Mouse (Mus musculus) urinary bladder, postnatal 10 days (tissue): ENCODE results near the gene Akap11.
A peak's percentile ranks its signal among the peaks of the same experiment; 100 is the strongest.
"Not testable (repeated sequence)": the region's sequence is repeated elsewhere in the genome, so short reads cannot be mapped to it uniquely, and the experiment has no call there.

Source experiments
- DNase-seq: peaks from one replicate; pipeline ENCODE4 v3.0.0; 2022; ENCODE audit warnings: low spot score

Akap11 gene

DNA sequence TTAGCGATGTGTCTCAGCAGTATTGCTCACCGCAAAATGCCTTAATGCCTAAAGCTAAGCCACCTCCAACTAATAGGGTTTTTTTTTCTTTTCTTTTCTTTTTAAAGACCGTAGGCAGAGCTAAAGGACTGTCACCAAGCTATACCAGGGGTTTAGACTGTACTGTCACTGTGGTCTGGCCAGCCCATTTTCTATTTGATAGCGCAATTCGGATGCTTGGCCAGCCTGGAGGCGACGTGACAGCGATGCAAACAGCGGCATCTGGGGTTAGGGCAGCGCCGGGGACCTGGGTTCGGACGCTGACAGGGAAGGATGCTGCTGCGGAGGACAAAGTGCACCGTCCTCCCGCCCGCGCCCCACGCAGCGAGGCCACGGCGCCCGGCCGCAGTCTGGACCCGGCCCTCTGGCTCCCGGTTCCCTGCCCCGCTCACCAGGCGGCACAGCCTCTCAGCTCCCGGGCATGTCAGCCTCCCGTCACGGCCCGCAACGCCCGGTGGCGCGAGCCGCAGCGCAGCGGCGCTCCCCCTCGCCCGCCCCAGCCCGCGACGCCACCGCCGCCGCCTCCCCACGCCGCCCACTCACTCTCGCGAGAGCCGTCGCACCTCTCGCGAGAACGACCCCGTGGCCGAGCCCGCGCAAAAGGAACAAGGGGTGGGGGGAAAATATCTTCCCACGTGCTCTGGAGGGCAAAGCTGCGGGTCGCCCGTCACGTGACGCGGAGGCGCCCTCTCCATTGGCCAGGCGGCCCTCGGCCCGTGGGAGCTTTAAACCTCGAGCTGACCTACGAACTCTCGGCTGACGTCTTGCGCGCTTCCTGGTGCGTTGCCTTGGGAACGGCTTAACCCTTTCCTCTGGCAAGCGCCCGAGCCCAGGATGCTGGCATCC, at the start of gene Akap11:
Akap11 (minus strand) TSS at position 528 of the 885 bp plus-strand sequence.
- peak; percentile 70 for DNase-seq

GRCm38 (mm10) chr14:78584222-78584621, 47.6 kb upstream of the Akap11 start:
- DNase-seq: no peak

- no peak for DNase-seq
These were observed 46.6 kb upstream of the Akap11 start for GRCm38 (mm10) chr14:78583168-78583567.

DNA sequence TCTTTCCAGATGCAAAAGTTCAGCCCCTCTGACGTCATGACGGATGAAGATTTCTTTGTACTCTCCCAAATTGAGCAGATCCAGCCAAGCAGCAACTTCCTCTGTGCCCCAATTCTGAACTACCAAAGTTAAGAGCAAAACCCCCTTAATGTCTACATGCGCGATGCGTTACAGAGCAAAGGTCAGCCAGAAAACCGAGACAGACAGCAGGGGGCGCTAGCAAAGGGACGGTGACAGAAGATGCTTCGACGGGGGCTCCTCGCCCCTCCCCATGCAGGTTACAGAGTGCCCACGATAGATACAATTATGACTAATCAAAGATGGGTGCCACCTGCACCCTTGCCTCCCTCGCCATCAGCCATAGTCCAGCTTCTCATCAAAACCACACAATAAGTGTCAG, 39.3 kb upstream of the Akap11 start:
- DNase-seq: no peak

- DNase-seq: no peak
These were observed 31.8 kb upstream of the Akap11 start for GRCm38 (mm10) chr14:78568410-78568809.

DNA sequence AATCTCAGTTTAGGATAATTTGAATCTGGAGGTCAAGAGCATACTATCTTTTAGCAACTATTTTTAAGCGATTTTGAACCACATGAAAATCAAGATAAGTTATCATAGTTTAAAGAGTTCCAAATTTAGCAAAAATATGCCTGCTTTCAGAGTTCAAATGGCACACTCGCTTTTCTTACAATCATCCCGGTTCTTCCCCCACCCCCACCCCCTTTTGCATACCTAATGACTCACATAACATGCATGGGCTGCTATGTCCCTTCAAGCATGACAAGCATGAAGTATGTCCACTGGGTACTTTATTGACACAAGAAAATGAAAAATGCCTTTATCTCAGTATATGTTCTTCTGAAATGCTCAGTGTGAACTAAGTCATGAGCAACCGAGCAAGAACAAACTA, 29.8 kb upstream of the Akap11 start:
- no peak for DNase-seq

DNA sequence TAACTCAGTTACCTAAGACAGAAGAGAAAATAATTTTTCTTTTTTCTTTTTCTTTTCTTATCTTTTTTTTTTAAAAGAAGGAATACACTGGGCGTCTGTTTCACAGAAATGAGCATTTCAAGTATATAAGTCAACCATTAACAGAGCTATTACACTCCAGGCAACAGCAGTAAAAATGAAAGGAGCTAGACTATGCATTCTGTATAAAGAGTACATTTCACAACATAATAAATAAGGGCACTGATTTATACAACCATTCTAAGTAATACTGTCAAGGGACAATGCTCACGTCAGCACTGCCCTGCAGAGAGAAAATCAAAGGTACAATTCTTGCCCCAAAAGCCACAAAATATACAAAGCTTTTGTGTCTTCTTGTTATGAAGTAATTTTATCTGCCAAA, 27.7 kb upstream of the Akap11 start:
- DNase-seq: no peak

DNA sequence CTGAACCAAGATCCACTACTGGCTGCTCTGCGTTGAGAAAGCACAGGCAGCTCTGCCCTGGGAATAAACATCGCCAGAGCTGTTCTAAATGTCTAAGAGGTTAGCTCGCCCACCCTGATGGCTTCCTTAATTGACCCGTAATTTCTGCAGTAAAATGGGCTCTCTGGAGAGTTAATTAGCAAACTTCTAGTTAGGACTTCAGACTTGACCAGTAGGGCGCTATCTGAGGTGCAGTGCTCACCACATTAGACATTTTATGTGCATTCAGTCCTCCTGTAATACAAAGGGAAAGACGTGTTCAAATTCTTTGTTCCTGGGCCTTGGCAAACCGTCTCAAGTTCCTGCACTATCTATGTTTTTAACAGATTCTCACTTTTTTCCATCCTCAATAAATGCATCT, 26.6 kb upstream of the Akap11 start:
- DNase-seq: no peak

GRCm38 (mm10) chr14:78562121-78562520, 25.5 kb upstream of the Akap11 start:
- no peak for DNase-seq

GRCm38 (mm10) chr14:78559042-78559441, 22.4 kb upstream of the Akap11 start:
- no peak for DNase-seq

- DNase-seq: not testable (repeated sequence)
These were observed 18.2 kb upstream of the Akap11 start for GRCm38 (mm10) chr14:78554830-78555229.

- no peak for DNase-seq
These were observed 17.1 kb upstream of the Akap11 start for GRCm38 (mm10) chr14:78553661-78554060.

- DNase-seq: no peak
These were observed 12.2 kb upstream of the Akap11 start for GRCm38 (mm10) chr14:78548807-78549206.

- no peak for DNase-seq
These were observed 4.7 kb upstream of the Akap11 start for GRCm38 (mm10) chr14:78541319-78541718.

GRCm38 (mm10) chr14:78539821-78540220, 3.2 kb upstream of the Akap11 start:
- DNase-seq: no peak

DNA sequence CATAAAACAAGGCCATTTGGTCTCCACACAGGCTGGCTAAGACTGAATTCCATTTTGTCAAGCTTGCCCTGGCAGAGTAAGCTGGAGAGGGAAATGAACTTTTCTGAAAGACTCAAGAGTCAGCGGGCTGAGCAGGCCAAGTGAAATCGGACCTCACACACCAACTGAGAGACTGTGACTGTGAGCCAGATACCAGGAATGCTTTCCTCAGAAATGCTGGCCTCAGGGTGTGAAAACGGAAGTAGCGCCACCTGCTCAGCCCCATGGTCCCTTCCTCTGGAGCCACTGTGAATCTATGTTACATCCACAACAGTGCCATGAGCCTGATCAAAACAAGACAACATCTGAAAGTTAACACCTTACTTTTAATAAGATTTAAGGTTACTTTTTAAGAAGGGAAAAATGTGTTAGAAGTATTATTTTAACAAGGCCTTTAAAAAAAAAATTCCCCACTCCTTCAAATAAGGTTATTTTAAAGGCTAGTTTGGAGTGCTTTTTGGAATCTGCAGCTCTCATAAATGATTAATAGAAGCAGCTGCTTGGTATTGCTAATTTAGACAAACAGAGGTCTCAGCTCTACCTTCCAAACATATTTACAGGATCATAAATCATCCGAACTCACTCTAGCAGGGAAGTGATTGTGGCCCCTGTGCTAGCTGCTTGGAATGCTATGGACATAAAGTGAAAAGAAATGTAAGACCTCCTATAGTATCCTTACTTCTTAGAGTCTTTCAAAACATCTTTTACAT, 2.1 kb upstream of the Akap11 start:
- no peak for DNase-seq

GRCm38 (mm10) chr14:78537551-78537950, 943 bp upstream of the Akap11 start:
- no peak for DNase-seq

DNA sequence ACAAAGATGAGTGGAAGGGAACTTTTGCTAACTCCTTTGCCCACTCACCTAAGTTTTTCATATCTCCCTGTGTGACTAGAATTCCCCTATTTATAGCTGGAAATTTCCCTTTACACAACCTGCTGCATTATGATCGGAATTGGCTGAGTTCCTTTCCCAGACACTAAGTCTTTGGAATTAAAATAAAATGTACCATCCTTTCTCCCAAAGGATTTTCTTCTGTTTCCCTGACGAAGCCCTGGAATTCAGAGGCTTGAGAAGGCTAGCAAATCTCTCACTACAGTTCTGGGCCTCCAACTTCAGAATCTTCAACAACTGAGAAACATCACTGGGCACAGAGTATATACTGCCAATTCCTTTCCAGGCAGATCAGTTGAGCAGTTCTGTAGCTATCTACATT, 1.2 kb downstream of the Akap11 start:
- DNase-seq: no peak

GRCm38 (mm10) chr14:78534651-78535050, 2.0 kb downstream of the Akap11 start:
- no peak for DNase-seq

DNA sequence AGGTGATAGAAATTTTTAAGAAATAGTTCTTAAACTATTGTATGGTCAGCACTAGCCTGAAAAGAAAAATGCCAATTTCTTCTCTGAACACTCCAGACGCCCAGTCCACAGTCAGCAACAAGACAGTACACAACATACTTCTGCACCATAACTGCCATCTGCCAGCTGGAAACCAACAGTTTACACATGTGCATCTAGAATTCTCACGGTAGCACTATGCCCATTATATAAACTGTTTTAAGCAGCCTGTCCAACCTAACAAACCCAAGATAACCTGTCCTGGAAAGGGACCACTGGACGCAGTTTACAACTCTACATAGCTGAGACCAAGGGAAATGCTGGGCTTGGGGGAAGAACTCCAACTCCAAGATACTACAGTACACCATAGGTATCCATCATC, 2.9 kb downstream of the Akap11 start:
- no peak for DNase-seq

GRCm38 (mm10) chr14:78532345-78532744, 4.3 kb downstream of the Akap11 start:
- no peak for DNase-seq

GRCm38 (mm10) chr14:78530256-78530655, 6.4 kb downstream of the Akap11 start:
- no peak for DNase-seq
